Mouse (Mus musculus) layer of hippocampus, postnatal 10 days (tissue): Measurements from ENCODE around the gene Ltbp1. TPM values are rescaled to one million over a fixed set of nuclear protein-coding genes. Genes with fewer than 3 reads are reported as not detected.

Source experiments
- DNase-seq, 2 experiments: peaks; one replicate each; pipeline ENCODE4 v3.0.0; 2021; ENCODE audit warnings: low spot score in 2 of 2
- total RNA-seq, 2 experiments: library from RNA; stranded (reverse); gene quantifications; 2 replicates each; pipeline ENCODE4 v1.2.3; 2021

The Ltbp1 gene
- total RNA-seq, 2 experiments from 2014 or later, result 6.3 to 8.7 TPM

DNA sequence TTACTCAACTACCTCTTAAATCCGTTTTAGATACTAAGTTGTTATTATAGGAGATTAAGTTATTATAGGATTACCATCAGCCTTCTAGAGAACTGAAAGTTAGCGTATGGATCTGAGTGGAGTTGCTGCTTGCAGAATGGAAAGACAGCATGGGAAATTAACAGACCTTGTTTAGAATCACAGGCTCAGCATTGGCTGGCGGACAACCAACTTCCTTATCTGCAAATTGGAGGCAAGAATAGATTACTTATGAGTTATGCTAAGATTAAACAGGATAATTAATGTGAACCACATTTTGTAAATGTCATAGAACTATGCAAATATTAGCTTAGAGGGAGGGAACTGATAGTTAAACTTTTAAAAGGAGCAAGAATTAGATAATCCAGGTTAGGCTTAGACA is 223.0 kb downstream of the Ltbp1 start:
- DNase-seq, result no peak

DNA sequence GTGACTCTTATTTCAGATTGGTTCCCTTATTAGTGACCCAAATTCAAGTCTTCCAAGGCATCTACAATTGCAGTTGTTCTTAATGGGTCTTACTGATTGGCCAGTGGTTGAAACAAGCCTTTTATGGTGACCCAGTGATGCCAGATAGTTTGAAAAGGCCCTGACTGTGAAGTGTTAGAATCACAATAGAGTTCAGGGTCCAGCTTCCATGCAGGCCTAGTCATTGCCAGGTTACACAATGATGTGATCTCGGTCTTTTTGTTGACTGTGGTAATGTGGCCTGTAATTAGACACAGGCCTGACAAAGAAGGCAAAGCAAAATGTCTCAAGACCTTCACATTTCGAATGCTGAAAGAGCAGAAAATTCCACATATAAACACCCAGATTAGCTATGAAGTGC is 227.8 kb downstream of the Ltbp1 start:
- DNase-seq, result no peak

DNA sequence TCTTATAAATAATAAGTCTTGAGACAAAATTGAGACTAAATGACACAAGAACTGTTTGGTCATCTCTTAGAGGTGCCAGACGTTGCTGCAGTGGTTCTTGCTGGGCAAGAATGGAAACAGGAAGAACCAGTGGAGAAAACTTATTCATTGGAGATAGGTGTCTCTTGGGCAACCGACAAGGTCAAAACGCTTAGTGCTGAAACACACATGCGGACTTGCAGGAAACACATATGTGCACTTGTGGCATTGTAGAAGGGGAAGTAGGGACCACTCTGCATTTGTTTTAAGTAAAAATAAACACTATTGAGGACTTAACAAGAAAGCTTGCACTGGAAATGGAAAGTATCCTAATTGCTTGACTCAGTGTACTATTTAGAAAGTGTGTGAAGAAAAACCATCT is 228.6 kb downstream of the Ltbp1 start:
- no peak for DNase-seq

DNA sequence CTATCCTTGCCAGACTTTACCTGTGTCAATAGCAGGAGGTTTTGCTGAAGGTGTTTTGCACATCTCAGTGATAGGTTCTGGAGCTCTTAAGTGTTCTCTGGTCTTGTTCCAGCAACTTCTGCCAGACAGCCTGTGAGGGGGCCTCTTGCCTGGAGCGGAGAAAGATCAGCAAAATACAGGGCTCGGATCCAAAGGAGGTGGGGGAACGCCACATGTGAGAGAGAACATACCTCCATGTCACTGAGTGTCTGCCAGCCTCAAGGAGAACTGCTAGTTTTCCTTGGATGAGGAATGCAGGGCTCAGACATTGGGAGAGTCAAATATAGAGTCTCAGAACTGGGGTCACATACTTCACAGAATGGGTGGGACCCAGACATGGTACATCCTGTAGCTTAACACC is 230.4 kb downstream of the Ltbp1 start:
- peak in 1 of 2 experiments; percentile 15 for DNase-seq

DNA sequence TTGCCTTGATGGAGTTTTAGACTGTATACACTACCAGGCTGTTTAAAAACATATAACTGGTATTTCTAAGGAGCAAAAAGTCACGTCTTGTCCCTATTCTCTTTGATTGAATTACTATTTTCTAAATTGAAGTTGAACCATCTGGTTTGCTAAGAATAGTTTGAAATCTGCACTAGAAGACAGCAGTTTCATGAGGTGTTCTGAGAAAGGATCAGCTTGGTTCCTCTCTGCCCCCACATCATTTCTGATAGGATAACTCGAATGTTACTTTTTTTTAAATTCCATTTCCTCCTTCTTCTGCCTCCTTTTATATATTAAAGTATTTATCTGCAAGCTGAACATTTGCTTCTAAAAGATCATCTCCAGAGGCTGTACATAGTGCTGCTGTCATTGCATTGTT is 231.2 kb downstream of the Ltbp1 start:
- no peak for DNase-seq

DNA sequence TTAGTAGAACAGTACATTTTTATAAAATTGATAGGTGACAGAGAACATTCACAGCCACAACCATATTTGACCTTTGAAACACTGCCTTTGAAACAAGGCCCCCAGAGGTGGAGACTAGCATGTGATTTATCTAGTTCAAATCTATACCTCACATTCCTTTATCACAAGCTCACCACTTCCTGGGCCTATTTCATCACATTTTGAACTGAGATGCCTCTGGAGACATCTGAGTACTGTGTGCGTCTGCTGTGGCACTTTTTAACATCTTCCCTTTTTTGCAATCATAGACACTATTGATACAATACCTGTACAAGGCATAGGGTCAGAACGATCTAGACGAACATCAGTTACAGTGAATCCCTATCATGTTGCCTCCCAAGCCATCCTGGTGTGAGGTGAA is 232.1 kb downstream of the Ltbp1 start:
- DNase-seq, result no peak

DNA sequence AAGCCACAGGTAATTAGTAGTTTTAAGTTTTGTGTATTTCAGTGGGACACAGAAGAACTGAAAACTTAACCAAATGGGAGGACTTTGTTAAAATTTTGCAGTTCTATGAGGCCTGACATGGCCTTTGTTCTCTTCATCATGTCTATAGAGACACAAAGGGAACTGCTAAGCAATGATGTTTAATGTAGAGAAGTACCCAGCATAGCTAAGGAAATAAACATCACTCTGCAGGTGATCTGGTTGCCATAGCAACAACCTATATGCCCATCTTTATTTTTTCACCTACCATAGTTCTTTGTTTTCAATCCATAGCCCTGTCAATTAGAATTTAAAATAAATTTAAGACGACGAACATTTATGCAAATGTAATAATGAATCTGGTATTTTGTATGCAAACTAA is 233.3 kb downstream of the Ltbp1 start:
- DNase-seq, result no peak

DNA sequence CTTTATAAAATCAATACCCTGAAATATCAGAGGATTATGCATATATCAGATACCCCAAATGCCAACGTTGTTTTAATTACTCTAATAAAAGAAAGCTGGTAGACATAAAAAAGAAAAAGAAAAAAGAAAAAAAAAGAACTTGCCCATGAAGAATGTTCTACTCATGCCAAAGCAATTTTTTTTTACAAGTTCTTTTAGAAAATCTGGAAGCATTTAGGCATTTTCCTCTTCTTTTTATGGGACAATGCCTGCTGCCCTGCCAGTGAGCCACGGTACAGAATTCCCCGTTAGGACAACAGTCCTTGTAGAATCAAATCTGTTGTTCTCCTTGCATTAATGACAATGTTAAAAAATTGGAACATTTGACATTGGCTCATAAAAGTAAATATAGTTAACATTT is 234.2 kb downstream of the Ltbp1 start:
- no peak for DNase-seq

DNA sequence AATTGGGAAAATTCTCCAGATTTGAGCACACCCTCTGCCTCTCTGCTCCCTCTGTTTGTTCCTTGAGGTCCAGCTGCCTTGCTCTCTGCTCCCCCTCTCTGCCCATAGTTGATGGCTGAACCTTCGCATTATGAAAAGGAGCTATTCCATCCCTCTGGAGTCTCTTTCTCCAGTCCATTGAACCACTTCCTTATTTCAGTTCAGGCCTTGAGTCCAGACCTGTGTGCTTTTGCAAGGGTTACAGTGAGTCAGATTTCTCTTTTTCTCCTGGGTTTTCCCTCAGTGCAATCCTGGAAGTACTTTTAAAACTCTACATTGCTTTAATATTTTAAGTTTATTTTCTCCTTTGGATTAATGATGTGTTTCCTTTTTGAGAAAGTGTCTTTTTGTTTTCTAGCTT is 236.7 kb downstream of the Ltbp1 start:
- no peak for DNase-seq

DNA sequence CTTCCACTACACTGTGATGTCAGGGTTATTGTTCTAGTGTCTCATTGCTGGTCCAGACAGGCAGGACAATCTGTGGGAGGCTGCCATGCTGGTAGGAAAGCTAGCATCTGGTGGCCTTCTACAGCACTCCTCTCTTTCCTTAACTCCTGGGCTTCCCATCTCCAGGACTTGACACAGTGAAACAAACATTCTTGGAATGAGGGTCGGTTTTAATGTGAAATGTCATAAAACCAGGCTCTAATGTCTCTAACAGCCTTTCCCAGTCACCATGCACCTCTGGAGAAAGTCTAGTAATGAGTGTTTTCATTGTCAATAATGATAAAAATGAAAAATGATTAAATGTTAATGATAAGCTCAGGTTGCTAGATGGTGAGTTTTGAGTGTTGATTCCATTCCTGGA is 237.9 kb downstream of the Ltbp1 start:
- DNase-seq, result no peak

DNA sequence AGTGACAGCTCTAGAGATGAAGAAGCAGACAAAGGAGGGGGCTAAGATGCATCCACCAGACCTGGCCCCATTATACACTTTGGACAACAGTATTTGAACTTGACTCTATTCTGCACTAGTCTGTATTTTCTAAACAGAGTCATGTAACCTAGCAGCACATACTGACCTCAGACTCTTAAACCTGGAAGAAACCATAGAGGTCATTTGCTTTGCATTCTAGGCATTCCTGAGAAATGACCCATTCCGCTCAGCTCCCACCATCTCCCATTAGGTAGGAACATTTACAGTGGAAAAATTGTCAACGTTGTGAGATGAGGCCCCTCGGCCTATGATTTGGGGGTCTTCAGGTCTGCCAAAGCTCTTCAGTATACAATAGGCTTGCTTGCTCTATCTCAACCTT is 238.8 kb downstream of the Ltbp1 start:
- no peak for DNase-seq

DNA sequence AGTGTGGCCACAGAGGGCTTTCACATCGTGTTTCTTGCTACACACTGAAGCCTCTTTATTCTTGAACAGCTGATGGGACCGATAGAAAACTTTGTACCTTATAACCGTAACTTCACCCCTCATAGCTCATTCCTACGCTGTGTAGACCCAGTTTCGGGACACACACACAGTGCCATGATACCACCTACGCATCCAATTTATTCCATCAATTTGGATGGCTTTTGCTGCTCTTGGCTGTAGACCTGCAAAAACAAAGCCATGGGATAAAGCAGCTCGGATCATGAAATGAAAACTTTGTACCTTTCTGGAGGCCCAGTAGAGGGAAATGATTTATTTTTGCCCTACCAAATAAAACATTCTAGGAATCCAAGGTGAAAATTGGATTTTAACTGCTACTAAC is 239.7 kb downstream of the Ltbp1 start:
- no peak for DNase-seq

DNA sequence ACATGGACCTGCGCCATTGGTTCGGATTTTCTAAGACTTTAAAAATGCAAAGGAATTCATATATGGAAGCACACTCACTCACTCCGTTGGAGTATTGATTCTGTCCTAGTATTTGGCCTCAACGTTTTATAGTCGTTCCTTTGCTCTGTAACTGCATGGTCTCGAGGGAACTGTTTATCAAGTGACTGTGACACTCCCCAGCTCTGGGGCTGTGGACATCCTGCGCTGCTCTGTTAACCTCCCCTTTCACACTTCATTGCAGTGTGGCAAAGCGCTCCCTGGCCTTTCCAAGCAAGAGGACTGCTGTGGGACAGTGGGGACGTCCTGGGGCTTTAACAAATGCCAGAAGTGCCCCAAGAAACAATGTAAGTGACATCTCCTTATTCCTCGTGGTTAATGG is 243.3 kb downstream of the Ltbp1 start:
- no peak for DNase-seq

DNA sequence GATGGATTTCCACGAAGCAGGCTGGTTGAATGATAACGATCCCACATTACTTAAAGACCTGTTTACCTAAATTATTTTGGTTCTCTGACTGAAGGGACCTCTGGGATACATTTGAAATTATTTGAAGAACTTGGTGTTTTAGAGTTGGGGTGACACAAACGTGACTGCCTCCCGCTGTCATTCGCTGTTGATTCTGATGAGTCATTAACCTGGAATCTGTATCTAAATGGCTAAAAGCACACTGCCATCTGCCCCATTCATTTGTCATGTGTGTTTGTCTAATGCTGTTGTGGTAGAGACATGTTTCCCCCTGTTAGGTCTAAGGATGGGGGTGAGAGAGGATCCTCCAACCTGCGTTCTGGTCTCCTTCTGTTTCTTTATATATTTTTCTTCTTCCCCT is 245.2 kb downstream of the Ltbp1 start:
- DNase-seq, result no peak

DNA sequence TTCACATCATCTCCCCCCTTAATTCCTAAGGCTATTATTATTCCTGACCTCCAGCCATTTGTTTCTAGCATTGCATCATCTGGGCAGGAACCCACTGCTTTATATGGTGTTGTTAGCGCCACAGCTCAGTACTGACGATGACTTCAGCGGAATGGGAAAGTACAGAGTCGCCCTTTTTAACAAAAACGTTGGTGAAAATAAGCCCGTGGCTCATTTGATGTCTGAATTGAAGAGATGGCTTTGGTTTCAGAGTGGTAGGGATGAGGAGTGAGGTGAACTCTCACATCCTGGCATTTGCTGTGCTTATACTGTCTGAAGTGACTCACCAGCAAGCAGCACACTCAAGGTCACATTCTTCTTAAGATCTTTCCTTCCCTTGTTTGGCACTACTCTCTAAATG is 245.7 kb downstream of the Ltbp1 start:
- DNase-seq, result no peak

DNA sequence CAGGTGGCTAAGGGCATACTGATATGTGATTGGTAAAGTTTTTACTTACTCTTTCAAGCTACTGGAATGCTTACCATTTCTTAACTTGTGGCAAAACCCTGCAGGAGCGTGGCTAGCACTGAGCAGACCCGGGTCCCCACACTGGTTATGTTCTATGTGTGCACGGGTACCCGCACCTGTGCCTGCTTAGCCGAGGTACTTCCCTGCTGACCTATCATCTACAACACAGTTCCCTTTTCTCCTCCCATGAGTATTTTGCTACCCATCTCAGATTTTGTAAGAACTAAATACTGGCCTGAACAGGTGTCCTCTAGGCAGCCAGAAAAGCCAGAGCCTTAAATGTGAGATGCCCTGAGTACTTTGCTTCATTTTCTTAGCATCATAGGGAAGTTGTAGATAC is 247.2 kb downstream of the Ltbp1 start:
- no peak for DNase-seq

DNA sequence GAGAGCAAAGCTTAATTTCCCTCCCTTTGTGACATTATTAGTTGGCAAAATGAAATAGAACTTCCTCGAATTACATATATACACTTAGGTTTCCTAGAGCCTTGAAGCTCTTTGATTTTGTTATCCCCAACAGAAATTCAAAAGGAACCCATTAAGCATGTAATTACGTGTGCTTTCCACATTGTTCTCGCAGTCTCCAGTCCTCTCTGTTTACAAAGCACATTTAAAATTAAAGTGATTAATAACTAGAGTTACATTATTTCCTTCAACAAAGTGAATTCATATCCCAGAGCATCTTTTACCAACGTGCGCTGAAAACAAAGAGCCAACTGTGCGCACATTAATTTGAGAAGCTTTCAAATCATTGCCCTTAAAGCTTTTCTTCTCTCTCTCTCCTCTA is 249.5 kb downstream of the Ltbp1 start:
- no peak for DNase-seq

DNA sequence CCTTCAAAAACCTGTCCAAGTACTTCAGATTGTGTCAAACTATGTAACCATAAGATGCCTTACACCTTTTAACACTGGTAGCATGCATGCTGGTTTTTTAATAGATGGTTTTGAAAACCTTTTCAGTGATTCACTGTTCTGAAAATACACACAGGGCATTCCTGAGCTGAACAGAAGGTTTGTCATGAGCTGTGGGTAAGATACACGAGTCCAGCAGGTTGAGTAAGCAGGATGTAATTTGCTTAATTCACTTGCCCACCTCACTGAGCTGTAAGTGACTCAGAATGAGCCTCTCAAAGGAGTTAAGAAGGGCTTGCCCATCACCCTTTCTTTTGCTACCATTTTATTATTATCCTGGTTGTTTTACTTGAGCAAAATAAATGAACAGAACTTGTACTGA is 250.6 kb downstream of the Ltbp1 start:
- DNase-seq, result no peak

DNA sequence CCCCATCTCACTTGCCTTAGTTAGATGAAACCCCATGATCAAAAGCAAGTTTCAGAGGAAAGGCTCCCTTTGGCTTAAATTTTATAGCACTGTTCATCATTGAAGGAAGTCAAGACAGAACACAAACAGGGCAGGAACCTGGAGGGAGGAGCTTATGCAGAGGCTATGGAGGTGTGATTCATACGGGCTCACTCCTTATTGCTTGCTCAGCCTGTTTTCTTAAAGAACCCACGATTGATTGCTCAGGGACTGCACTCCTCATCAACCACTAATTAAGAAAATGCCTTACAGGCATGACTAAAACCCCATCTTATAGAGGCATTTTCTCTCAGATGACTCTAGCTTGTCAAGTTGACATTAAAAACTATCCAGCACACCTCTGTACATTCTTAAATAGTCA is 253.1 kb downstream of the Ltbp1 start:
- DNase-seq, result no peak

DNA sequence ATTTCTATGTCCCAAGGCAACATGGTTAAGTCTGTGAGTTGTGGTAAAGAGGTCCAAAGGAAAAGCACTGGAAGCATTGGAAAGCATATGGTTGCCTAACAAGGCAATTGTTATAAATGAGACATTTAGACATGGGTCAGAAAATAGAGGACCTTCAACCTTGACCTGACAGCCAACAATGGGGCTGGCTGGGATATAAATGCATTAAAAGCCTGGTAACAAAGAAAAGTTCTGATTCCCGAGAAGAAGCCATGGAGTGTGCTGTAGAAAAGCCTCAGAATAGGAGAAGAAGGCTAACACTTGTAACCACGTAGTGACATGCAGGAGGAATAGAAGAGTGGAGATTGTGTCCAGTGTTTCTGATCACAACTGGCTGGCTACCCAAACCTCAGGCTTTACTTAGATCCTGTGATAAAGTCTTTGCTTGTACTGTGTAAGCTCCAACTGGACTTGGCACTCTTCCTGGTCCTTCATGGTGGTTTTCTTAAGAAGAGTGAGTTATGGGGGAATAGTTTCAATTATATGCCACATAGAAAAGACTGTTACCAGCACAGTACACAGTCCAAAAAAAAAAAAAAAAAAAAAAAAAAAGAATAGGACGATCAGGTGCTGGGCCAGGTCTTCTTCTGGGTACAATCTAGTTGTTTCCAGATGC is 258.1 kb downstream of the Ltbp1 start:
- DNase-seq, result no peak

DNA sequence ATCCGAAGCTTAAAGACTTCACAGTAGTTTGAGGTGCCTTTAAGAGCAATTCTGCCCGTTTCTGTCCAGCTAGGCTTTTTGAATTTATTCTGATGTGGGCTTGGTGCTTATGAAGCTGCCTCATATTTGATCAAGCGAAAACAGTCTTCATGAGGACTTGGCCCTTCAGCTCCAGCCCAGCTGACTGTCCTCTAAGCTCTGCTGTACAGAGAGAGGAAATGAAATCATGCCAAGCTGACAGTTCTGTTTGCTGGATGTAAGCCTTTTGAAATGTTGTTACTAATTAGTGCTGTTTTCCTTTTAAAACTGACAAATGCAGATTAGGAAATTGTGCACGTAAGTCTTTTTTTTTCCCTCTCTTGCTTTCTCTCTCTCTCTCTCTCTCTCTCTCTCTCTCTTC is 263.1 kb downstream of the Ltbp1 start:
- DNase-seq, result peak in 1 of 2 experiments; percentile 7

DNA sequence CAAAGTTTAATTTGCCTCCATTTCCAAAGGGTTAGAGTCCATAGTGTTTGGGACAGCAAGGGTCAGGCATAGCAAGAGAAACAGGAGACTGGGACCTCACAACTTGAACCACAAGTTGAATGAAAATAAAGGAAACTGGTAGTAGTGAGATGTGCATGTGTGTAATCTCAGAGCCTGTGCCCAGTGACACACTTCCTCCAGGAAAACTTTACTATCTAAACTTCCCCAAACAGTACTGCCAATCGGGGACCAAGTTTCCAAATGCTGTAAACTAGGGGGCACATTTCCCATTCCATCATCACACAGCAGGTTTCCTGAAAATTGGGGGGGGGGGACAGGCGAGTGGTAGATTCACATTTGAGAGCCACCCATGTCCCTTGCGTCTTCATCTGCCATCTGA is 267.1 kb downstream of the Ltbp1 start:
- DNase-seq, result no peak

DNA sequence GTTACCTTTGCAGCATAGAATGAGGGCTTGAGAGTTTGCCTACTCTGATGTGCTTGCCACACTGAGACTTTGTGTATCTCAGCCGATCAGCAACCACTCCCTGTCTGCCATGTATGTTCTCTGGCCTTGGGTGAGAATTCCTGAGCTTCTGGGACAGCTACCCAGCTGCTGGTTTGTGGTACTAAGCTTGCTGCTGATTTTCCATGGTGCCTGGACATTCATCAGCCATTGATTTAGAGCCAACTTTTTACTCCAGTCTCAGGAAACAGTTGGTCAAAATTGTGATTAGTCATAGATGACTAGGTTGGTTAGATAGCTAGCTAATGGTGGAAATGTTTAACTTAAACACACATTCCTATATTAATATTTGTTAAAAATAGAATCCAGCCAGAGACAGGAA is 267.9 kb downstream of the Ltbp1 start:
- no peak for DNase-seq

DNA sequence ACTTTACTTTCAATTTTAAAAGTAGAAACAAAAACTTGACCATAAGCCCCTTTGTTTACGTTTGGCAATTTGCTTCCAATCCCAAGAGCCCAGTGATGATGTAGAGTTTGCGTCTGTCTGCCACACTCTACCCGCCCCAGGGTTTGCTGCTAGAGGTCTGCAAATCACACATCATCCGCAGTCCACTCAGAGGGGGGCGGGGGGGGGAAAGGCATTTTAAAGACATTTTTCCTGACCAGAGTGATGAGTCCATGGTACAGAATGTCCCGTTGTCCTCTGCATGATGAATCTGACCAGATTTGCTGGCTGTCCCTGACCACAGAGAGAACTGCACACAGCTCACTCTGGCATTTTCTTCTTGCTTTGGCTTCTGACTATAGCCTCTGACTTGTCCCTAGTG is 269.9 kb downstream of the Ltbp1 start:
- no peak for DNase-seq
